Mouse (Mus musculus): ENCODE measurements around the gene Mapk1. TPM values are rescaled to one million over a fixed set of nuclear protein-coding genes. Genes with fewer than 3 reads are reported as not detected.

Gene Mapk1
- total and polyA plus RNA-seq, 3 experiments = 162 to 317 (median 244) TPM

GRCm38 (mm10) chr16:17029971-17030695 lies 47.0 kb downstream of the Mapk1 start:
- no peak overlapping the region for H3K27ac ChIP-seq (ENCODE audit: insufficient read depth, low read depth)
- no peaks in the 10 kb centered on the region for H3K9me3 ChIP-seq (replicated peaks; ENCODE audit: low read length)
- peaks cover 56 to 90% of the 10 kb centered on the region in 2 experiments for H3K36me3 ChIP-seq (replicated peaks in 1 of 2; ENCODE audit: control insufficient read depth in 1 of 2, insufficient read depth in 1 of 2, low read length in 1 of 2)
- DNase-seq (ENCODE audit: extremely low read depth) = no peak
- H3K4me3 ChIP-seq (replicated peaks in 1 of 3; ENCODE audit: low read depth in 2 of 3, low read length in 2 of 3, poor library complexity in 1 of 3) = no peak overlapping the region
- TF ChIP-seq NRF1 (IDR thresholded peaks at IDR 0.05; ENCODE audit: low read depth, low read length) = no peak
- no peak for TF ChIP-seq PAX5 (IDR thresholded peaks at IDR 0.05; ENCODE audit: low read length)
- dilution Hi-C loops (cut with MboI; ENCODE audit: extremely low pct_ligation_motif_present, extremely low pct_unique_long_range_greater_than_20kb, low sequenced_read_pairs) = no loop called here
- H3K27me3 ChIP-seq (replicated peaks) = no peaks in the 10 kb centered on the region
- peaks cover 2 to 7% of the 10 kb centered on the region in 2 experiments; a peak in 3 of 4 replicates for H3K4me1 ChIP-seq (ENCODE audit: control insufficient read depth in 1 of 2, insufficient read depth in 2 of 2)
- H3K4me2 ChIP-seq (ENCODE audit: insufficient read depth, low read depth, poor library complexity, severe bottlenecking) = no peak overlapping the region
- in situ Hi-C loops (cut with MboI; ENCODE audit: low pct_ligation_motif_present, low pct_unique_long_range_greater_than_20kb, low sequenced_read_pairs) = no loop called here
- no peak overlapping the region for H3K9ac ChIP-seq (ENCODE audit: insufficient read depth, low read depth)
- peaks cover 4% of the 10 kb centered on the region for H3K79me2 ChIP-seq (replicated peaks; ENCODE audit: control insufficient read depth, extremely low read depth, insufficient read depth, poor library complexity, severe bottlenecking)

GRCm38 (mm10) chr16:17033754-17034153 lies 50.6 kb downstream of the Mapk1 start:
- Histone ChIP-seq H3K4me2 (ENCODE audit: insufficient read depth, low read depth, poor library complexity, severe bottlenecking) (no peak overlapping the region), H3K4me3 (replicated peaks in 1 of 3; ENCODE audit: low read depth in 2 of 3, low read length in 2 of 3, poor library complexity in 1 of 3) (no peak overlapping the region), H3K9ac (ENCODE audit: insufficient read depth, low read depth) (no peak overlapping the region), H3K27ac (ENCODE audit: insufficient read depth, low read depth) (no peak overlapping the region), H3K27me3 (replicated peaks) (no peaks in the 10 kb centered on the region), H3K9me3 (replicated peaks; ENCODE audit: low read length) (no peaks in the 10 kb centered on the region), H3K79me2 (replicated peaks; ENCODE audit: control insufficient read depth, extremely low read depth, insufficient read depth, poor library complexity, severe bottlenecking) (peaks cover 2% of the 10 kb centered on the region), H3K36me3 (replicated peaks in 1 of 2; ENCODE audit: control insufficient read depth in 1 of 2, insufficient read depth in 1 of 2, low read length in 1 of 2) (peaks cover 65 to 93% of the 10 kb centered on the region in 2 experiments), H3K4me1 (ENCODE audit: control insufficient read depth in 1 of 2, insufficient read depth in 2 of 2) (peaks cover 2 to 7% of the 10 kb centered on the region in 2 experiments; a peak in 3 of 4 replicates)
- in situ Hi-C loops (cut with MboI; ENCODE audit: low pct_ligation_motif_present, low pct_unique_long_range_greater_than_20kb, low sequenced_read_pairs) (no loop called here), dilution Hi-C loops (cut with MboI; ENCODE audit: extremely low pct_ligation_motif_present, extremely low pct_unique_long_range_greater_than_20kb, low sequenced_read_pairs) (no loop called here)
- no peak for TF ChIP-seq UBTF (IDR thresholded peaks at IDR 0.05; ENCODE audit: low read depth, low read length)
- no peak for TF ChIP-seq TCF12 (IDR thresholded peaks at IDR 0.05; ENCODE audit: low read depth, low read length)
- TF ChIP-seq JUN (IDR thresholded peaks at IDR 0.05; ENCODE audit: insufficient read depth, low read depth, low read length) = no peak
- TF ChIP-seq RCOR1 (conservative IDR thresholded peaks at IDR 0.05; ENCODE audit: low read depth, low read length) = no peak
- TF ChIP-seq ZC3H11A (IDR thresholded peaks at IDR 0.05; ENCODE audit: low read depth, low read length) = no peak
- no peak for TF ChIP-seq JUND (conservative IDR thresholded peaks at IDR 0.05; ENCODE audit: low read depth, low read length)
- TF ChIP-seq ETS1 (conservative IDR thresholded peaks at IDR 0.05; ENCODE audit: low read depth, low read length) = no peak
- TF ChIP-seq RAD21 (IDR thresholded peaks at IDR 0.05; ENCODE audit: low read depth, low read length) = no peak
- TF ChIP-seq HCFC1 (IDR thresholded peaks at IDR 0.05; ENCODE audit: low read depth, low read length) = no peak
- TF ChIP-seq EP300 (IDR thresholded peaks at IDR 0.05; ENCODE audit: low read length) = no peak
- TF ChIP-seq ZMIZ1 (IDR thresholded peaks at IDR 0.05; ENCODE audit: low read depth, low read length) = no peak
- TF ChIP-seq ZKSCAN1 (IDR thresholded peaks at IDR 0.05; ENCODE audit: borderline replicate concordance, low read depth, low read length) = no peak
- DNase-seq (ENCODE audit: extremely low read depth) = no peak
